Mouse (Mus musculus) frontal cortex, postnatal 10 days (tissue): ENCODE results near the gene Kcnk5.
A peak's percentile ranks its signal among the peaks of the same experiment; 100 is the strongest.

Experiments
- DNase-seq, 2 experiments: peaks; one replicate each; pipeline ENCODE4 v3.0.0; 2022; ENCODE audit warnings: low spot score in 2 of 2, mixed read lengths in 1 of 2

Gene Kcnk5

DNA sequence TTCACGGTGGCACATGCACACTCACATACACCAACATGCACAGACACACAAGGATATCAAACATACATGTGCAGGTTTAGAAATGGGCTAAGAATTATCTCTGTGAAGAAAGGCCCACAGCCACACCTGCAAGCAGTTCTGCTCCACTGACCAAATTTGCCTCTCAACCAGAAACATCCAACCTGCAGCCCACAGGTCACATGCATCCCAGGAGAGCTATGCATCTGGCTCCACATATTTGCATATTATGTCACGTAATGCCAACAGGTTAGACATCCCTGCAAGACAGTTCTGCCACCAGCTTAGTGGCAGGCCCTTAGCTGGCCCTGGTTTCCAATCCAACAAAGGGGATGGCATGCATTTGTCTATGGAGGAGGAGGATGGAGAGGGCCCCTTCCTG lies 13.6 kb downstream of the Kcnk5 start:
- DNase-seq, result no peak

DNA sequence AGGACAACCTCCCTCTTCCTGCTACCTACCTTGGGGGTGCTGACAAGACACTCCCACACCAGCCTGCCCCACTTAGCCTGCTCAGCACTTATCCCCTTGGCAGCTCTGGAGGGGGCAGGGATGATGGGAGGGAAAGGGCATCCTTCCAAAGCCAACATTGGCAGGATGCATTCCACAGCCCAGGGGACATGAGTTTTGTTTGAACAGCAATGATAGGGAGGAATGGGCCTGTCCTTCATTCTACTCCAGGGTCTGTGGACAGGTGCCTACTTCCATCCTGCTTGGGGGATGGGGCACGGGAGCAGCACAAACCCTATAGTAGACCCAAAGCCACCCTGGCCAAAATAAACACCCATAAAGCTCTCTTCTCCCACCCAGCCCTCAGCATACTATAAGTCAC lies 16.2 kb downstream of the Kcnk5 start:
- DNase-seq, result no peak

DNA sequence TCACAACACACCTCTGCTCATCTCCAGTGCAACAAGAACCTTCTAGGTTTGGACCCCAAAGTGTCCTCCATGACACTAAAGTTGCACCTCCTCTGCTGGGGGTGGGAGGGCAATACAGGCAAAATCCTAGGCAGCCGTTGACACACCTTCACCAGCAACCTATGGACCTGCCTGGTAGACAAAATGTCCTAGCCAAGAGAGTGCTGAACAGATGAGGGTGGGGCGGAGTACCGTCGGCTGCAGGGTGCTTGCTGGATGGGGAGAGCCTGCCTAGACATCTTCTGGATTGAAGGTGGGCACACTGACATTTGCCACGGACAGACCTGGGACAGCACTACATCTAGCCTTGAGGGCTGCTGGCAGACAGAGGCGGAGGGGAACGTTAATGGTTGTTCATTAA lies 17.2 kb downstream of the Kcnk5 start:
- DNase-seq, result no peak

DNA sequence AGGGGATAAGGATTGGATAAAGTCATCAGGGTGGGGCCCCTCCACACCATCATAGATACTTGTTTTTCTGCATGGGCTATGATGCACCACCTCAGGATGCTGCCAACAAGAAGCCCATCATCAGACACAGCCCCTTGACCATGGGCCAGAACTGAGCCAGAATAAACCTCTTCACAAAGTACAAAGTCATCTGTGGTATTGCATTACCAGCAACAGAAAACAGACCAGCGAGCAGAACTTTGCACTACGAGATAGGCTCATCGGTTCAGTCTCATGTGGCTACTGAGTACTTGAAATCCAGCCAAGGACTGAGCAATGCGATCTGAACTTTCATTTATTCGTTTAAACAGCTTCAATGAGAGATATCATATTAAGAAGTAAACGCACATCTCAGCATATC lies 18.9 kb downstream of the Kcnk5 start:
- DNase-seq, result no peak

DNA sequence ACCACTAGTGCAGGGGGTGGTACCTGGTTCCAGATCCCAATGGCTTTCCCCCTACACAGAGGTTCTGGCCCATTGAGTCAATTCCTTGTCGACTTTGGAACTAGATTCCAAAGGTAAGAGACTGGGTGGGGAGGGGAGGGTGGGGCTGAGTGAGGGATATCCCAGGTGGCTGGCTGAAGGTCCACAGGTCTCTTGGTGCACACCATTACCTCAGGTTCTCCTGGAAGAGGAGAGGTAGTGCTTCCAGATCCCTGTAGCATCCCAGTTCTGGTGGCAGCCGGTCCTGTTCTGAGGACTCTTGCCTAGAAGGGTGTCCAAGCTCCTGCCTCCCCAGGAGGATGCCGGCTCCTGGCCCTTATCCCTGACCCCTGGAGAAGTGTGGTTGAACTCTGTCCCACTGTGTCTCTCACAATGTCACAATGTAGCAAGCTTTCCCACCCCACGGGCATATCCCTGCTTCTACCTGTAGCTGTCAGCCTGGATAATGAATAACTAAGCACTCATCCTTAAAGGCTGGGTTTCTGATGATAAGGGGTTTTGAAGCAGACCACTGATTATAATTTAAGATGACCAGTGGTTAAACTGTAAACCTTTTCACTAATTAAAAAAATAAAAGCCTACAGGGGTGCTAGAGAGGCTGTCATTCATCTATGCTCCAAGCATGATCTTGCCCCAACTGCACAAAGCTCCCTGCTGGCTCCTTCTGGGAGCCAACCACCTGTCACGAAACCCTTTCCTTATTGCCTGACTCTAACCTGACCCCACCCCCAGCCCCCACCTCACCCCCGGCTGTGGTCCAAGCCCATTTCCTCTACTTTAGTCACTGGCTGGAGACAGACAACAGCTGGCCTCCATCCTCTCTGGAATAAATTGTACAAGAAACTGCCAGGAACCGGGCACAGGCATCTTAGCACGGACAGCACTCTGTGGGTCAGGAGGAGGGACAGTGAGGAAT lies 22.6 kb downstream of the Kcnk5 start:
- DNase-seq, result no peak

DNA sequence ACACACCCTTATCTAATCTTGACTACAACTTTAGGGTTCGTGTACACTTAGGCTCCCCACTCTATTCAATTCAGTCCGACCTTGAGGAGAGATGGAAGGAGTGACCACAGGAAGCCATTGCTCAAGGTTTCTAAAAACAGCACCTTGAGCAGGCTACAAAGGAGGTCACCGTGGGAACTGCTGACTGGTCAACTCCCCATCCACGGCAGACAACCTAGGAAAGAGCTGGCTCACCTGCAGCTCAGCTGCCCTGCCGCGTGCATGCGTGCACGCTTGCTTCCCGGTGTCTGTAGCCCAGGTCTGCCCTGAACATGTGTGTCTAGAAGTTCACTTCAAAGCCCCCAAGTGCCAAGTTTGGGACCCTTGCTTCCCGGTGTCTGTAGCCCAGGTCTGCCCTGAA lies 24.0 kb downstream of the Kcnk5 start:
- no peak for DNase-seq

DNA sequence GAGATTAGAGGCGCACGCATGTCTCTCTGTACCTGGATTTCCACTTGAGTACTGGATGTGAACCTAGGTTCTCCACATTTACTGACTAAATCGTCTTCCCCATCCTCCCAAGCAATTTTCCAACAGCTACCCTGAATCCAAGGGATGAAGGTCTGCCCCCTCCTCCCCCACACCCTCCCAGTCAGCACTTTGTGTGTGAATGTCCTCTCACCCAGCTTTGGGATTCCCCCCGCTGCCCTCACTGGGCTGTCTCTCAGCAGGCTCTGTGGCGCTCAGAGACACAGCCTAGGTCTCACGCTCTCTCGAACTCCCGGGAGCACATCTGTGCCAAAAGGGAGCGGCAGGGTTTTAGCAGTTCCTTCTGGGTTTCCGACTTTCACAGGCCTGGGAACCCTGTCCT lies 25.9 kb downstream of the Kcnk5 start:
- DNase-seq, result no peak

DNA sequence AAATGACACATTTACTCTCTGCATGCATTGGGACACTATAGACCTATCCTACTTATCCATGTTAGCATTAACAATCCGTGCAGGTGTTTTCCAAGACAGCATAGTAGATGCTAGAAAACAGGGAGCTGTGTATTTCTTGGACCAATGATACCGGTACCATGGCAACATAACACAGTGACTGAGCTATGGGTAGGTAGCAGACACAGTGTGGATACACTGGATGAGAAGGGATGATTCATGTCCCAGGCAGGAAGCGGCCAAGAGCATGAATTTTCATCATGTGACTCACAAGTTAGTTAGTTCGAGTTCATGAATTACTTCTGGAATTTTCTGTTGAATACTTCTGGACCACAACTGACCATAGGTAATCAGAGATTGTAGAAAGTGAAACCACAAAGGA lies 26.7 kb downstream of the Kcnk5 start:
- DNase-seq, result no peak

DNA sequence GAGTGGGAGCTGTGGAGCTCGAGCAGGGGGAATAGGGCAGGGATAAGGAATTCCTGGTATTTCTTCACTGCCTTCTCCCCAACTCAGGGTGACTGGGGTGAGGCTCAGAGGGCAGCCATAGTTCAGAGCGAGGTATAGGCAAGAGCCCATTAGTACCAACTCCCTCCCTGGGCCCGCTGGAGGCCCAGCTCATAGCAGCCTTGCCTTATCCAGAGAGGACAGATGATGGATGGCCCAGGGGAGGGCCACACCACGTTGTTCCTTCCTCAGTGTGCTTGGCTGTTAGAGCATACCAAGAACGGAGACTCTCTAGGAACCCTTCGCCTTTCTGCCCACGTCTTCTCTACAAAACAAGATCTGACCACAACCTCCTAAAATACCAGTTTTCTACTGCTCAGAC lies 27.4 kb downstream of the Kcnk5 start:
- DNase-seq, result no peak

DNA sequence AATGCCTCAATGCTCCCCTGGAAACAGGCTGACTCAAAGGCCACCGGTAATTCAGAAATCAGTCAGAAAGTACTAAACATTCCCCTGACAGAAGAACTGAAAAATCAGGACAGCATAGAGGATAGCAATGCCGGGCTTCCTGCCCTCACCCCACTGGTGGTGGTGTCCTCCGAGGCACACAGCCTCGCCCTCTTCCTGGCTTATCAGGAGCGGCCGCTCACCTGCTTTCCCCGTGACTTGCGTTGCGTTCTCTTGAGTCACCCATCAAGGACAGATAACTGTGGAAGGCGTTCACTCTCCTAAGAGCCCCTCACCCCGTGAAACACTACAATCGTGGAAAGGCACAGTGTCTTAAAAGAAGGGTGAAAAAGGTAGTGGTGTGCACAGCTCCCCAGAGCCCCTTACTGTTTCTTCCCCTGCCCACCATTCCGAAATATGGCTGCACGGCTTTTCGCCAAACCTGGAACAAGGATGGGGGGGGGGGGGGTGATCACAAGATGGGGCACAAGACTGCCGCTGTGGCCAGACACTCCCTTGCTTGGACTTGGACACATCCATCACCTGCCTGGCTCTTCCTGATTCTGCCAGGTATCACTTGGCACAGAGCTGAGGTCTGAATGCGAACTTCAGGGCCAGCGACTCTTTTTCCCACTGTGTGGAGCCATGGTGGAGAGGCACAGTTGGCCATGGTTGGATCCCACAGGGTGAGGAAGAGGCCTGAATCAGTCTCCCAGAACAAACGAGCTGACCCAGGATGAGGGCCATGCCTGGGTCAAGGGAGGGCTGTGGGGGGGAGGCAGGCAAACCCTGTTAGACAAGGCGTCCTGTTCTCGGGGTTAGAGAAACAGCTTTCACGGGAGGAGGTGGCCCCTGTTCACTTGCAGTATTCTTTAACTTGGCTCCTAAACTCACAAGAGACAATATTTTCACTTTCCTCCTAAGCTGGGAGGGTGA lies 32.2 kb downstream of the Kcnk5 start:
- DNase-seq, result no peak

DNA sequence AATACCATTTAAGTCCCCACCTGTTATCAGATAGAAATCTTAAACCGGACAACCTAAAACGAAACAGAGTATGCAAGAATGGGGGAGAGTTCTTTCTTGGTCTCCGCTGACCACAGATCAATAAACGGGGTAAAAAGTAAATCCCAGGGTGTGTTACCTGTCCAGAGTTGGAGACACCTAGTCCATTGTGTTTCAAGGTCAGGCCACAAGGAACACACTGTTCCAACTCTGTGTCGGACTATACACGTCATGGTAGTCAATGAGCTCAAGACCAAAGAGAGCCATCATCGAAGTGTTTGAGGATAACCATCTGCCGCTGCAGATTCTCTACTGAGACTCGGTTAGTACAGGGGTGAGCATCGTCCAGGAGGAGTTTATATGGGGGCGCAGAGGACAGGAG lies 33.1 kb downstream of the Kcnk5 start:
- DNase-seq, result no peak

DNA sequence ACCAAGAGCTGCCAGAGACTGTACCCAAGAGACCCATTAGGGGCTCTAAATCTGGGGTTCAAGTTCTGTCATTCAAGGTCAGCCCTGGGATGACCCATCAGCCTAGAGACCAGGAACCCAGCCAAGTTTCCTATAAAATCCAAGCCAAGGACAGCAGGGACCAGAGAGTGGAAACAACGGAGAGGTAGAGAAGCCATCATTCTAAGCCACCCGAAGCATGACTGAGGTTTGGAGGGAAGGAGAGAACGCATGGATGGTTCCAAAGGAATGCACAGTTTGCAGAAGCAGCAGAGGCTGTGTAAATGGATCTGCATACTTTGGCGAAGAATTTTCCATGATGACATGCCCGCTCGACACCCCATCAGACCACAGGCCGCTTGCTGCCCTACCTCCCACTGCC lies 33.8 kb downstream of the Kcnk5 start:
- DNase-seq, result no peak

DNA sequence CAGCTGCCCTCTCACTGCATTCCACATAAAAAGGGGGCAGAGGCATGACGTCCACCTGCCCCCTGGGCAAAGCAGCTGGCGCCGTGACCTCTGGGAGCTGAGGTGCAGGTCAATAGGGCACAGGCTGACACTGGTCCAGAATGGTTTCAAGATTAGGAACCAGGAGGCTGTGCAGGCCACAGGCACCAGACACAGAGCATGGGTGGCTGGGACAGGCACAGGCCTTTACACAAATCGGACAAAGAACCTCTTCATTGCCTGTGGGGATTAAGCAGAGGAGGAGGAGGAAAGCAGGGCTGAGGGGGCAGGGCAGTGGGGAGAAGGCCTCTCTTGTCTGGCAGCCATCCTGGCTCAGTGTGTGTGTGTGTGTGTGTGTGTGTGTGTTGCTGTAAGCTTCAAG lies 37.5 kb downstream of the Kcnk5 start:
- peak in 1 of 2 experiments; percentile 20 for DNase-seq

DNA sequence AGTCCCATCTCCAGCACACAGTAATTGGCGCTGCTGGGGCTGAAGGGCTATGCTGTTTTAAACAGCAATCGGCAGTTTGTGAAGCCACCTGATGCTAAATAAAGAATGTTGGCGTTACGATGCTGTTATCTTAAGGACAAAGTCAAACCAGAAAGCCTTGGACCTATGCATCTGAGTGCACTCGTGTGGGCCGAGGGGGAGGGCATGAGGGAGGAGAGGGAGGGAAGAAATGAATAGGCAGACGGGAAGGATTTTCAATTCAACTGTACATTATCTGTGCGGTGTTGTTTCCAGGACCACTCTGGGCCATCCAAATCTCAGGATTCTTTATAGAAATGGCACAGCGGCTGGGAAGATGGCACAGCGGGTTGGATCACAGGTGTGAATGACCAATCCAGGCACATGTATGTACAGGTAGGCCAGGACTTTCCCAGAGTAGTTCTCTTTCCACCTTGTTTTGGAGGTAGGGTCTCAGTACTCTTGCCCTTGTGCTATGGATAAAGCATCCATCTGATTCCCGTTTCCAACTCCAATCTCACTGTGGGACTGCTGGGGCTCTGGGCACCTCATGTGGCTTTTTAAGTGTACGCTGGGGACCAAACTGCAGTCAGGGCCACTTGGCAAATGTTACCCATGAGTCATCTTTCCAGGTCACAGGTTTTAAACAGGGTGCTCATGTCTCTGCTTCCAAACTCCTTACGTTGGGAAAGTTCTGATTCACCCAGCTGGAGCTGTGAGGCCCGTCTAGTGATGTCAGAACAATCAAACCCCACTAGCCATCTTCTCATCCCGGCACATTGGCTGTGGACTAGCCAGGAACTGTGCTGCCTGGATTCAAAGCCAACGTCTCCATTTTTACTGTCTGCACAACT lies 42.9 kb downstream of the Kcnk5 start, which contains the start of gene Saysd1:
TSS of gene Saysd1 (minus strand) at position 51 of the 872 bp plus-strand sequence.
- no peak for DNase-seq

DNA sequence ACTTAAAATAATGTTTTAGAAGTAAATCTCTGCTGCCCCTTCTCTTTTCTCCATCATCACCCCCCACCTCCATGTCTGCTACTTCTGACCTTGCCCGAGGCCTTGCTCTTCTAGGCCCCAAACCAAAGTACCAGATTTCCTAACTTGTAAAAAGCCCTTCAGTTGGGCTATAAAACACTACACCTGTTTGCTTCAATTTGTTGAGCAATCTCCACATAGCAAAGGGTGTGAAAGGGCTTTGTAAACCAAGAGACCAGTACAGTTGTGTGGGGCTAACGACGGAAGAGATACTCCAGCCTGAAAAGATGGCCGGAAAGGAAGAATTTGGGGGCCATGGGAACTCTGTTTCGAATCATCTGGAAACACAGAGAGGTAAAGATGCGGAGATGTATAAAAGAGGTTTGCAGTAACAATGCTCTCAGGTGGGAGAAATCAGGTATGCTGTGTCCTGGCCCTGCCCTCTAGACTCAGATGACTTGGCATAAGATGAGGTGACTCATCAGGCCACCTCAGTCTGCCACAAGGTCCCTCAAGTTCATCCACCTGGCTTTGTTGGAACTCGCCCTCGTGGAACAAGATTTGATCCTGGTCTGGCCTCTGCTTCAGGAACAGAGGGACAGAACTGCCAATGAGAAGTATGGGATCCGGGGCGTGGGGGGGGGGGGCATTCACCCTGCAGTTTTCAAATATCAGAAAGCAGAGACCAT lies 46.5 kb downstream of the Kcnk5 start:
- no peak for DNase-seq

DNA sequence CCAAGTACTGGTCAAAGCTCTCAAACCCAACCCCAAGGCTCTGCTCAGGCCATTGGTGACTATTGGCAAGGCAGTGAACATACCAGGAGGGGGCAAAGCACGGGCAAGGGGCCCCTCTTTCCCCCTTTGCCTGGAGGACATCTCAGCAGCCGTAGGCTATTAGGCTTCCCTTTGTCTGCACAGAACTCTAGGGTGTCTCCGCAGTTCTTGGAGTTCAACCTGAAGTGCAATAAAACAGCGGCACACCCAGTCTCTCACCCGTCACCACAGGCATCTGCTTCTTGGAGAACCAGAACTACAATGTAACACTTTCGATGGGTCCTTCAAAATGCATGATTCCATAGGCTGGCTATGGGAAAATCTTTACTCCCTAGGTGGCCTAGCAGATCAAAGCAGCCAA lies 53.4 kb downstream of the Kcnk5 start:
- DNase-seq, result no peak

DNA sequence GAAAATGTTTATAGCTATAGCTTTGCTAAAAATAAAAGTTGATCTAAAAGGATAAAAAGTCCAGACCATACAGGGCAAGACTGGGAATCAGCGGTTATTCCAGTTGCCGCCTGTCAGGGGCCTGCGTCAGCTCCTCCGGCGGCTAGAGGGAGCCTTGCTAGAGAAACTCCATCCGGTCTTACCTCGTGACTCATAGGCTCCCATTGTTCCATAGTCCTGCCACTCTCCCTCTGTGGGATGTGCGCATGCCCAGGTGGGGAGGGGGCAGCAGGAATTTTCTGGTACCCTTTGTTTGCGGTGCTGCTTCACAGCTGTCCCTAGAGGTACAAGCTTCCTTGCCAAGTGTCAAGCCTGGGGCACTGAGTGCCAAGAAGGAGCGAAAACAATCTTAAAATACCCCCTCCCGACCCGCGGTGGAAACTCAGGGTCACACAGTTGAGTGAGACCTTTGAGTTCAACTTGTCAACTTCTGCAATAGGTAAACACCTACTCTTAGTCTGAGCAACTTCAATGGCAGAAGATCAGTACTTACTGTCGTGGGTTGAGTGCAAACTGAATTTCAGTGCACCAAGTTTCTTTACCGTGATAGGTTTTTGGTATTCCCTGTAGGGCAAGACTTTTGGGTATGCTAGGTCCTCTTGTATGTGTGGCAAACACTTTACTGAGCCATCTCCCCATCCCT lies 54.1 kb downstream of the Kcnk5 start:
- no peak for DNase-seq

DNA sequence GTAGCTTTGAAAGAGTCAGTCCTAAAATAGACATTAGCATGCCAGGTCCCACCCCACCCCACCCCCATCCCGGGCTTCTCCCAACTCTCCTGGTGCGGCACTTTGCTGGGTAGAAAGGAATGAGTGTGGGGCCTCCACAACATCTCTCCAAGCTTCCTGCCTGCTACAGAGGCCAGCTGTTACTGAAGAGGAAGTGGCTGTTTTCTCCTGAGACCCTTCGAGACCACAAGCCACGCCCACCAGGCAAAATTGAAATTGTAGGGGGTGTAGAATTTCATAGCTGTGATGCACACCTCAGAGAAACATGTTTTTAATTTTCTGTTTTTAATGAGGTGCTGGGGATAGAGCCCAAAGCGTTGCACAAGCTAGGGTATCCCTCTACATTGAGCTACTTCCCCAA lies 60.7 kb downstream of the Kcnk5 start:
- no peak for DNase-seq

DNA sequence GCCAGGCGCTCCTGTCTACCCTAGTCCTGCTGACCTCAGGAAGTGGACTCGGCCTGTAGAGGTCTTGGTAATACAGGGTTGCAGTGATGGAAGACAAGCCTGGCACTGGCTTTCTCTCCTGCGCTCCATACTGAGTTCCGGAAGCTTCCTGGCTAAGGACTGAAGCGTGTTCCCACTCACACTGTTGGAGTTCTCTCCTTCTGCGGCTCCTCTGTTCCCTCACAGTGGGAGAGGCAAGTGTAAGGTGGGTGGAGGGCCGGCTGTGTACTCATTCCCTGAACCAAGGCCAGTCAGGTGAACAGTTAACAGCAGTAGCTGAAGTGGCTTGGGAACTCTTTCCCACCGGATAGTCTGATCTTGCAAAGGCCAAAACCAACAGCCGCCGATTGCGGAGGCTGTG lies 61.6 kb downstream of the Kcnk5 start:
- DNase-seq, result no peak

DNA sequence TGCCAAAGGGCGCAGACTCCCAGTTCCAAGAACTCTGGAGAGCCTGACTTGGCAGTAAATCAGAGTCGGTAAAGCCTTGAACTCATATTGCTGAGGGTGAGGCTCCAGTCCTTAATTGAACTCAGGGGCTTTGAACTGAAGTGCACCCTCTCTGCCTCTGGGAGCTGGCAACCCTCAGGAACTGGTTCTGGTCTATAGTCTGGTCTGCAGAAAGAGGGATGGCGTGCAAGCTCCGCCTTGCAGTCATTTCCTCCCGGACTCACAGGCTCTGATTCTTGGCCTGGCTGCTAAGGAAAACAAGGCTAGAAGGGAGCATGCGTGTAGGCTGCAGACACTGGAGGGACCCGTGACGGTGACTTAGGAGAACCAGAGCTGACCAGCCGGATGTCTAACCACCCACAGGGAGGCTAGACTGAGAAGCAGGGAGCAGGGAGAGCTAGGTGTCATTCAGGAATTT lies 65.4 kb downstream of the Kcnk5 start:
- no peak for DNase-seq
